Comparison of ENCODE assay signal across 13 mouse cellular contexts in genomic region chr12:84212297-84212696, GRCm38 (mm10). TPM values are rescaled to one million over a fixed set of nuclear protein-coding genes. Genes with fewer than 3 reads are reported as not detected.
A peak's percentile ranks its signal among the peaks of the same experiment; 100 is the strongest.
DNase-seq lines count a peak whose midpoint lies in the region; ATAC-seq and TF ChIP-seq lines count a peak whose summit lies in the region.
"Had no signal": no experiment of that assay in that cellular context is flagged by ENCODE, and none has a peak within 500 bp of the region (broad histone marks: within the 10 kb centered on the region; RNA-seq: fewer than 3 reads in every experiment).

No protein-coding gene starts in this region.

- H3K27me3 ChIP-seq in forebrain, embryonic 14.5 days (replicated peaks; ENCODE audit: control insufficient read depth, insufficient read depth, low read length) = no peaks in the 10 kb centered on the region
- H3K27me3 ChIP-seq in forebrain, embryonic 11.5 days (ENCODE audit: control insufficient read depth, insufficient read depth, low read length) = no peaks in the 10 kb centered on the region
- no peaks in the 10 kb centered on the region for H3K27me3 ChIP-seq in midbrain, embryonic 14.5 days (ENCODE audit: control insufficient read depth, insufficient read depth, low read length)
- H3K27me3 ChIP-seq in midbrain, embryonic 16.5 days (ENCODE audit: control insufficient read depth, insufficient read depth, low read depth, low read length) = no peaks in the 10 kb centered on the region
- no peaks in the 10 kb centered on the region for H3K27me3 ChIP-seq in intestine, postnatal 0 days (replicated peaks; ENCODE audit: control insufficient read depth, insufficient read depth, low read length)
- H3K27me3 ChIP-seq: embryonic facial prominence, embryonic 12.5 days had no signal

- H3K36me3 ChIP-seq in forebrain, embryonic 14.5 days (ENCODE audit: control insufficient read depth, insufficient read depth, low read length) = no peaks in the 10 kb centered on the region
- H3K36me3 ChIP-seq in forebrain, embryonic 11.5 days (ENCODE audit: control insufficient read depth, insufficient read depth, low read length) = no peaks in the 10 kb centered on the region; the same call in 1 of the 2 replicates
- H3K36me3 ChIP-seq in midbrain, embryonic 14.5 days (ENCODE audit: control insufficient read depth, insufficient read depth, low read length) = no peaks in the 10 kb centered on the region
- no peaks in the 10 kb centered on the region for H3K36me3 ChIP-seq in midbrain, embryonic 16.5 days (ENCODE audit: control insufficient read depth, insufficient read depth, low read length)
- H3K36me3 ChIP-seq in intestine, postnatal 0 days (ENCODE audit: control insufficient read depth, insufficient read depth) = peaks cover 9% of the 10 kb centered on the region; the same call in 1 of the 2 replicates
- H3K36me3 ChIP-seq: embryonic facial prominence, embryonic 12.5 days had no signal

- H3K4me1 ChIP-seq in forebrain, embryonic 14.5 days (ENCODE audit: control insufficient read depth, insufficient read depth, low read length) = peaks cover 3% of the 10 kb centered on the region
- H3K4me1 ChIP-seq in forebrain, embryonic 11.5 days (replicated peaks; ENCODE audit: control insufficient read depth, insufficient read depth, low read length) = peaks cover 17% of the 10 kb centered on the region
- H3K4me1 ChIP-seq in midbrain, embryonic 14.5 days (ENCODE audit: control insufficient read depth, insufficient read depth, low read length) = peaks cover 4% of the 10 kb centered on the region; the same call in 1 of the 2 replicates
- H3K4me1 ChIP-seq in midbrain, embryonic 16.5 days (ENCODE audit: control insufficient read depth, insufficient read depth, low read length) = no peaks in the 10 kb centered on the region; the same call in 1 of the 2 replicates
- H3K4me1 ChIP-seq in intestine, postnatal 0 days (replicated peaks; ENCODE audit: control insufficient read depth, insufficient read depth, low read length) = peaks cover 25% of the 10 kb centered on the region

- no peak overlapping the region for H3K4me2 ChIP-seq in forebrain, embryonic 14.5 days (ENCODE audit: low read length)
- no peak overlapping the region for H3K4me2 ChIP-seq in forebrain, embryonic 11.5 days (ENCODE audit: low read depth, low read length, severe bottlenecking)
- no peak overlapping the region for H3K4me2 ChIP-seq in midbrain, embryonic 14.5 days (ENCODE audit: low read length)
- H3K4me2 ChIP-seq in midbrain, embryonic 16.5 days (ENCODE audit: low read length) = no peak overlapping the region
- no peak overlapping the region for H3K4me2 ChIP-seq in intestine, postnatal 0 days (replicated peaks; ENCODE audit: low read depth)
- H3K4me2 ChIP-seq: embryonic facial prominence, embryonic 12.5 days; hindbrain, embryonic 14.5 days; midbrain, embryonic 11.5 days had no signal

- no peak overlapping the region for H3K9ac ChIP-seq in forebrain, embryonic 14.5 days (ENCODE audit: low read length)
- no peak overlapping the region for H3K9ac ChIP-seq in forebrain, embryonic 11.5 days (ENCODE audit: low read length)
- no peak overlapping the region for H3K9ac ChIP-seq in midbrain, embryonic 14.5 days (replicated peaks; ENCODE audit: low read length)
- H3K9ac ChIP-seq in midbrain, embryonic 16.5 days (ENCODE audit: low read depth, low read length) = no peak overlapping the region
- no peak overlapping the region for H3K9ac ChIP-seq in intestine, postnatal 0 days (ENCODE audit: low read depth, low read length)
- H3K9ac ChIP-seq: embryonic facial prominence, embryonic 12.5 days; hindbrain, embryonic 14.5 days had no signal

- ATAC-seq in forebrain, embryonic 14.5 days = no peak
- no peak for ATAC-seq in forebrain, embryonic 11.5 days (replicated peaks; ENCODE audit: low FRiP score)
- no peak for ATAC-seq in midbrain, embryonic 14.5 days (ENCODE audit: low FRiP score, low TSS enrichment)
- no peak for ATAC-seq in midbrain, embryonic 16.5 days
- ATAC-seq in intestine, postnatal 0 days = no peak

- TF ChIP-seq CTCF in intestine, postnatal 0 days (IDR thresholded peaks at IDR 0.05; ENCODE audit: low read depth) = no peak

- WGBS in forebrain, embryonic 14.5 days = 27% methylated on average over 4 of the region's 4 CpGs
- WGBS in forebrain, embryonic 11.5 days = 72% methylated on average over 4 of the region's 4 CpGs
- 61% methylated on average over 4 of the region's 4 CpGs for WGBS in midbrain, embryonic 14.5 days
- WGBS in midbrain, embryonic 16.5 days = 56% methylated on average over 4 of the region's 4 CpGs
- WGBS in intestine, postnatal 0 days = 10% methylated on average over 4 of the region's 4 CpGs

- no peak overlapping the region for H3K4me3 ChIP-seq in forebrain, embryonic 14.5 days (ENCODE audit: low read depth, low read length)
- no peak overlapping the region for H3K4me3 ChIP-seq in forebrain, embryonic 11.5 days (ENCODE audit: low read depth, low read length)
- no peak overlapping the region for H3K4me3 ChIP-seq in midbrain, embryonic 14.5 days (replicated peaks; ENCODE audit: low read depth, low read length)
- H3K4me3 ChIP-seq in midbrain, embryonic 16.5 days (ENCODE audit: low read depth, low read length) = no peak overlapping the region
- no peak overlapping the region for H3K4me3 ChIP-seq in intestine, postnatal 0 days (ENCODE audit: low read depth, low read length)
- H3K4me3 ChIP-seq: embryonic facial prominence, embryonic 12.5 days had no signal

- no peaks in the 10 kb centered on the region for H3K9me3 ChIP-seq in forebrain, embryonic 14.5 days (replicated peaks; ENCODE audit: control insufficient read depth, low read length)
- H3K9me3 ChIP-seq in forebrain, embryonic 11.5 days (ENCODE audit: control insufficient read depth, low read length) = no peaks in the 10 kb centered on the region
- H3K9me3 ChIP-seq in midbrain, embryonic 14.5 days (ENCODE audit: control insufficient read depth, low read length) = no peaks in the 10 kb centered on the region
- H3K9me3 ChIP-seq in midbrain, embryonic 16.5 days (replicated peaks; ENCODE audit: control insufficient read depth, low read length, poor library complexity, severe bottlenecking) = no peaks in the 10 kb centered on the region
- H3K9me3 ChIP-seq in intestine, postnatal 0 days (ENCODE audit: control insufficient read depth) = no peaks in the 10 kb centered on the region
- H3K9me3 ChIP-seq: embryonic facial prominence, embryonic 12.5 days had no signal

- DNase-seq in forebrain, embryonic 14.5 days (ENCODE audit: low spot score) = peak; percentile 70
- no peak for DNase-seq in forebrain, embryonic 11.5 days (ENCODE audit: low spot score)
- DNase-seq in midbrain, embryonic 14.5 days = peak; percentile 61
- DNase-seq in mesoderm, embryonic 11.5 days (ENCODE audit: low read depth, low spot score) = peak; percentile 70
- no peak for DNase-seq in ovary, postnatal 10 days (ENCODE audit: low spot score)
- no peak for DNase-seq in layer of hippocampus, postnatal 10 days (ENCODE audit: low spot score in 2 of 2)
- DNase-seq: retina, postnatal 1 day; thymus, adult 18-20 months had no signal

- no peak overlapping the region for H3K27ac ChIP-seq in forebrain, embryonic 14.5 days (ENCODE audit: low read depth, low read length)
- no peak overlapping the region for H3K27ac ChIP-seq in forebrain, embryonic 11.5 days (ENCODE audit: low read depth, low read length)
- no peak overlapping the region for H3K27ac ChIP-seq in midbrain, embryonic 14.5 days (replicated peaks; ENCODE audit: low read depth, low read length)
- no peak overlapping the region for H3K27ac ChIP-seq in midbrain, embryonic 16.5 days (ENCODE audit: low read length)
- 0 out of 2 replicates have a peak overlapping the region, but pooled peaks have one; percentile 35 for H3K27ac ChIP-seq in intestine, postnatal 0 days (ENCODE audit: low read depth, low read length)
- H3K27ac ChIP-seq: embryonic facial prominence, embryonic 12.5 days; hindbrain, embryonic 14.5 days had no signal

RNA-seq across cellular contexts. Expression of gene Elmsan1, which starts 6.4 kb away (rescaled TPM):
- polyA plus RNA-seq in forebrain, embryonic 14.5 days (2014; fragmentation: Nextera tagmentation; extraction: Ambion mirVana) = 3.2 and 3.4 TPM in 2 replicates
- 7.6 and 9.6 TPM in 2 replicates for polyA plus RNA-seq in forebrain, embryonic 11.5 days (2014; fragmentation: Nextera tagmentation; extraction: Ambion mirVana)
- polyA plus RNA-seq in midbrain, embryonic 14.5 days (2014; fragmentation: Nextera tagmentation; extraction: Ambion mirVana) = 2.7 and 4.3 TPM in 2 replicates
- 2.7 and 3.6 TPM in 2 replicates for polyA plus RNA-seq in midbrain, embryonic 16.5 days (2015; fragmentation: Nextera tagmentation; extraction: Ambion mirVana)
- polyA plus RNA-seq in intestine, postnatal 0 days (2015; fragmentation: Nextera tagmentation; extraction: Ambion mirVana) = 4.4 and 4.9 TPM in 2 replicates
- total RNA-seq in layer of hippocampus, postnatal 10 days (2021) = 10 to 100 TPM; 13.3 to 13.5 TPM

Comparison
In these comparisons a context has a peak if more than half of its experiments do, and no peak if none do; other contexts are left out.
1. DNase-seq: peak in forebrain, embryonic 14.5 days (single experiment), midbrain, embryonic 14.5 days (single experiment) and mesoderm, embryonic 11.5 days (single experiment); none in forebrain, embryonic 11.5 days (single experiment), ovary, postnatal 10 days (single experiment) and layer of hippocampus, postnatal 10 days (0 of 2).